Mouse (Mus musculus): Measurements from ENCODE around the gene Htra2.

Gene Htra2

DNA sequence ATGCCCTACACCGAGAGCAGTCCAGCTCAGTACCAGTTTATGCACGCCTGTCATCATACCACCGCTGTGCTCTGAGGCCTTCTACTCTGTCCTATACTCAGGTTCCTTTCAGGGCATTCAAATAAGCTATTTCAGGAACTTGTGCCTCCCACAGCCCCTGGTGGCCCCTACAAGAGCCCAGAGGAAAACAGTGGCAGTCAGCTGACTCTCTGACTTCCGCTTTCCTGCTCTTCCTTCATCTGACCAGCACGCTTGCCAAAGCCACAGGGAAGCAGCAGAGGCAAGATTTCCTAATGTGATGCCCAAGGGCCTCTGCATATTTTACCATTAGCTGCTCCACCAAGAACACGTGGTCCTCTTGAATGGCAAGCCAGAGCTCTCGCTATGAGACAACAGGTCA is 50.2 kb downstream of the Htra2 start:
- no peak for DNase-seq (ENCODE audit: low spot score)

DNA sequence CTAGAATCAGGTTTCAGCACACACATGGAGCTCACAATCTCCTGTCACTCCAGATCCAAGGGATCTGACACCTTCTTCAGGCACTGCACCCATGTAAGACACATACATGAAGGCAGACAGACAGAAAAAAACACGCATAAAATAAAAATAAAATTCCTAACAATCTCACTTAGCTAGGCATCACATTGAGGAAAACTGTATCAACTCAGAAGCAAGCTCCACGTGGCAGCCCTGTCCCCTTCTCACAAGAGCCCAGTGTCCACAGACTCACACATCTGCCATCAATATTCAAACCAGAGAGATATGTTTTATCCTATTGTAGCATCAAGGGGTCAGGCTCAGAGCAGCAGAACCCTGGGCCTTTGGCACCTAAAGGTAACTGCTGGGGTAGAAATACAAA is 50.8 kb downstream of the Htra2 start:
- no peak for DNase-seq (ENCODE audit: low spot score)

DNA sequence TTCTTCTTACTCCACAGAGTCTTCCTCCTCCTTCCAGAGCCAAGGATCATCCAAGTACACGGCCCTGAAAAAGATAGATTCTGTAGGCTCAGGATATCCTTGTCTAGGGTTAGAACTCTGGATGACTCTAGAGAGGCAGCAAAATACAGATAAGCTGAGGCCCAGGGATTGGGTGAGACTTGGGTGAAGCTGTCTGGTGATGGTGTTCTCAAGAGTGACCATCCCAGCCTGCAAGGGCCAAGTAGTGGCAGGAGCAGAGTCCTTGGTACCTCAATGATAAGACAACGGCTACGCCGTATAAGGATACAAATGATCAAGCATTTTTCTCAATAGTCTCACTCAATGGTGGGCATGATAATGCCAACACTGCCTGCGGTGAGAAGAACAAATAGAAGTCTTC is 51.2 kb downstream of the Htra2 start:
- no peak for DNase-seq (ENCODE audit: low spot score)

DNA sequence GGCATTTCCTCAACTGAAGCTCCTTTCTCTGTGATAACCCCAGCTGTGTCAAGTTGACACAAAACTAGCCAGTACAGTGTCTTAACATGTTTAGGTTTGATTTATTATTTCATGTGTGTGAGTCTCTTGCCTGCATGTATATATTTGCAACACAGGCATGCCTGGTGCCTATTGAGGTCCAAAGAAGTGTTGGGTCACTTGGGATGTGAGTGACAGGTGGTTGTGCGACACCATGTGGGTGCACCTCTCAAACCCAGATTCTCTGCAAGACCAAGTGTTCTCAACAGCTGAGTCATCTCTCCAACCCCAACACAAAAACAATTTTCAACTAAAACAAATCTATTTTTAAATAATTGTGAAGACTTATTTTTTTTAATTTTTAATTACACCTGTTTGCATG is 52.0 kb downstream of the Htra2 start:
- no peak for DNase-seq (ENCODE audit: low spot score)
